Mouse (Mus musculus): ENCODE results near the gene Nbea. TPM values are rescaled to one million over a fixed set of nuclear protein-coding genes. Genes with fewer than 3 reads are reported as not detected.

Nbea gene
- 100 to 1,000 TPM; 214 to 219 TPM for total RNA-seq (2021)

GRCm38 (mm10) chr3:56183159-56184133 is at the start of gene Nbea:
TSS of gene Nbea (minus strand) at chr3:56183701.
- intact Hi-C loops (cut with DNase I): loop anchor here (10.0 kb wide), 3 partner anchors 171 to 291 kb away; no protein-coding TSS in a partner anchor
- DNase-seq (ENCODE audit: extremely low spot score in 1 of 2, low spot score in 2 of 2): peak; percentile 81 to 92

GRCm38 (mm10) chr3:56229283-56229682 is 45.8 kb upstream of the Nbea start:
- intact Hi-C loops (cut with DNase I): no loop called here
- no peak for DNase-seq (ENCODE audit: extremely low spot score in 1 of 2, low spot score in 2 of 2)

DNA sequence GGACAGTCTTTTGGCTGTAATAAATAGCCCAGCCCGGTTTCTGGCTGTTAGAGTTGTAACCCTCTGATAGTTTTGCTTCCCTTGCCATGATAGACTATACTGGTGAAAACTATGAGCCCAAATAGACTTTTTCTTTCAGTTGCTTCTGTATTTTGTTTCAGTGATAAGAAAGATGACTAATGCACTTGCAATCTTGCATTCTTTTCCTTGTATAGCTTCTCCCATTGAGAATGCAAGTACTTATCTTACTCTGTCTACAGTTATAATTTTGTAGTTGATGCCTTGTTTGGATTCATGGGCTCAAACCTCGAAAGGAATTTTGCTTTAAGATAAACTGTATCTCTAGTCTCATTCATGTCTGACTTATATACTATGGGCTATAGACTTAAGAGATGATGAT is 32.5 kb upstream of the Nbea start:
- DNase-seq (ENCODE audit: extremely low spot score in 1 of 2, low spot score in 2 of 2): no peak
- intact Hi-C loops (cut with DNase I): no loop called here

DNA sequence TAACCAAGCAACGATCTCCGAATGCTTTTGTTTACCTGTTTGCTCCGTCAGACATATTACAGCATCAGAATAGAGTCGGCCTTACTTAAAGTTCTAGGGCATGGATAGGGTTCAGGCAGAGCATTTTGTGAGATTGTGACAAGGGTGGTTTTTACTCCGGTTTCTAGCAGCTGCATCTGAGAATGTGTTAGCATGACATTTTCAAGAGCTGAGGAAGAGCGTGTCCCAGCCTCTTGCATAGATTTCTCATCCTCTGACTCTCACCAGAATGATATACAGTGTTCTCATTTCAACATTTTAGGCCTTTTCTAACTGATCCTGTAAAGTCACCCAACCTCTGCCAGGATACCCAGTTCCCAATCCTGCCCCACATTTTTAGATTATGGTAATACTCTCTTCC is 20.5 kb upstream of the Nbea start:
- no peak for DNase-seq (ENCODE audit: extremely low spot score in 1 of 2, low spot score in 2 of 2)
- intact Hi-C loops (cut with DNase I): no loop called here

GRCm38 (mm10) chr3:56188238-56188637 is 4.7 kb upstream of the Nbea start:
- intact Hi-C loops (cut with DNase I): loop anchor here (10.0 kb wide), 3 partner anchors 167 to 287 kb away; no protein-coding TSS in a partner anchor
- no peak for DNase-seq (ENCODE audit: extremely low spot score in 1 of 2, low spot score in 2 of 2)

GRCm38 (mm10) chr3:56187131-56187779 is 3.8 kb upstream of the Nbea start:
- intact Hi-C loops (cut with DNase I): loop anchor here (10.0 kb wide), 3 partner anchors 168 to 288 kb away; no protein-coding TSS in a partner anchor
- no peak for DNase-seq (ENCODE audit: extremely low spot score in 1 of 2, low spot score in 2 of 2)

DNA sequence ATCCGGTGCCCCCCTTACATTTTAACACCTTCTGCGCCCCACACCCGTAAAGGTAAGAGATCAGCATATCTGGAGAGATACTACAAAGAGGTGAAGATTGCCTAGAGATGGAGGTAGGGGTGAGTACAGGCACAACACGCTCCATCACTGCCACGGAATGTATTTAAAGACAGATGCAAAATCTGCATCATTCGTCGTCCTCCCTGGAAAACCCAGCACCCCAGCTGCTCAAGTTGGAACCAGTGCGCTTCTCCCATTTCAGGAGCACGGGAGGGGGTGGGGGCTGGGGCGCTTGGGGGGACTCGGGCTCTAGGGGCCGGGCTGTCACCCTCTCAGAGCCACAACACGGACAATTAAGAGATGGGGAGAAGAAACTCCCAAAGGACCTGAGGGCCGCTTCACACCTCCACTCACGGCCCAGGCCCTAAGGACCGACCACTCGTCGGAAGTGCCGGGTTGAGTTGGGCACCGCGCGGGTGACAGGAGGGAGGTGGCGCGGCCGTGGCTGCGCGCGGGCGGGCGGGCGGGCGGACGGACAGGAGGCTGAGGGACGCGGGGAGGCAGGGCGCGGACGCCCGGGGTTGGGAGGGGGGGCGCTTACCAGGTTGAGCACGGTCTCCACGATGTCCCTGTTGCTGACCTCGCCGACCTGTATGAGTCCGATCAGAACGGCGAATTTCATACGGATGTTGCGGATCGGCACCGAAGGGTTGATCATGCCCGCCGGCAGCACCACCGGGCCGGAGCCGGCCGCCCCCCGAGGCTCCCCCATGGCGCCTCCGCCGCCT is 936 bp downstream of the Nbea start:
- intact Hi-C loops (cut with DNase I): loop anchor here (10.0 kb wide), 3 partner anchors 172 to 292 kb away; no protein-coding TSS in a partner anchor
- peak in 1 of 2 experiments; percentile 50 for DNase-seq (ENCODE audit: extremely low spot score in 1 of 2, low spot score in 2 of 2)

DNA sequence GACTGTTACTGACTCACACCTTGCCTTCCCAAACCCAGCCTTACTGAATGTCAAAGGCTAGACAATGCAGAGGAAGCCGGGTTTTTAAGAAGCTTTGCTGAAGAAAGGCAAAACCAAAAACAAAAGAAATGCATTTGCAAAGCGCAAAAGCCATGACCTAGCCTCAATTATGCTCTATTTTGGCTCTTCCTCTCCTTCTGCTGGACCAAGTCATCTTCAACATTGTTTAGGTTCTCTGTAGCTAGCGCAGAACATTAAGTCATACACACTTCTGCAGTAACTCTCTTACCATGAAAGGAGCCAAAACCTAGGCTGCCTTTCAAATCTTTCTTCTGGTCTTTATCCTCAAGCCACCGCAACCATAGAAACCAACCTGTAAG is 1.5 kb downstream of the Nbea start:
- intact Hi-C loops (cut with DNase I): loop anchor here (10.0 kb wide), 3 partner anchors 173 to 293 kb away; no protein-coding TSS in a partner anchor
- DNase-seq (ENCODE audit: extremely low spot score in 1 of 2, low spot score in 2 of 2): peak in 1 of 2 experiments; percentile 26

GRCm38 (mm10) chr3:56181025-56181424 is 2.5 kb downstream of the Nbea start:
- peak in 1 of 2 experiments; percentile 49 for DNase-seq (ENCODE audit: extremely low spot score in 1 of 2, low spot score in 2 of 2)
- intact Hi-C loops (cut with DNase I): loop anchor here (10.0 kb wide), 3 partner anchors 174 to 294 kb away; no protein-coding TSS in a partner anchor

GRCm38 (mm10) chr3:56157864-56158263 is 25.6 kb downstream of the Nbea start:
- intact Hi-C loops (cut with DNase I): no loop called here
- no peak for DNase-seq (ENCODE audit: extremely low spot score in 1 of 2, low spot score in 2 of 2)

GRCm38 (mm10) chr3:56126674-56127073 is 56.8 kb downstream of the Nbea start:
- intact Hi-C loops (cut with DNase I): no loop called here
- DNase-seq (ENCODE audit: extremely low spot score in 1 of 2, low spot score in 2 of 2): no peak

DNA sequence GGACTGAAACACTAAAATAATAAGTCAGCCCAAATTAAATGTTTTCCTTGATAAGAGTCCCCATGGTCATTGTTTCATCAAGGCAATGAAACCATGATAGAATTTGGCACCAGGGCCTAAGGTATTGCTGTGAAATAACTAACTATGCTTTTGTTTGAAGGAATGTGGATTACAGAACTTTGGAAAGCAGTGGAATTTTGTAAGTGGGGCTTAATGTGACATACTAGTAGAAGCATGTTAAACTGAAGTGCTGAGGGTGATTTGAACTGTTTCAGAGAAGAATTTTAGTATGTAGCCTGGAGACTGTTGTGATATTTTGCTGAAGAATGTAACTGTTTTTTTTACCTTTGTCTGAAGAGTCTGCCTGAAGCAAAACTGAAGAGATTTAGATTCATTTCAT is 66.9 kb downstream of the Nbea start:
- intact Hi-C loops (cut with DNase I): no loop called here
- no peak for DNase-seq (ENCODE audit: extremely low spot score in 1 of 2, low spot score in 2 of 2)

DNA sequence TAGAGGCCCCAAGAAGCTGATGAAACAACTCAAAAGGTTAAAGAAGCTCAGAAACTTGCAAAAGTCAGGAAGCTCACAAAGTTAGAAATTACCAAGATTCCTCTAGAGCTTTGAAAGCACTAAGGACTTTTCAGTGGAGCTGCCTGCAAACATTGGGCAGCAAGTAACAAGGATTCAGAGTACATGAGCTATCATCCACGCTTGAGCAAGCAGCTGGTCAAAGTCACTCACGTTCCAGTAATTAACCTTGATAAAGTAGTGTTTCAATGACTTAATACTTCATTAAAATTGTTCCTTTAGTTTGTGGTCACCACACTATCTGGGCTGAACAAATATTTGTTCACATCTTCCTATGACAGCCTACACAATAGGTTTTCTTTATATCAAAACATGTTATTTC is 75.4 kb downstream of the Nbea start:
- no peak for DNase-seq (ENCODE audit: extremely low spot score in 1 of 2, low spot score in 2 of 2)
- intact Hi-C loops (cut with DNase I): no loop called here

GRCm38 (mm10) chr3:56097105-56097504 is 86.4 kb downstream of the Nbea start:
- DNase-seq (ENCODE audit: extremely low spot score in 1 of 2, low spot score in 2 of 2): no peak
- intact Hi-C loops (cut with DNase I): no loop called here

DNA sequence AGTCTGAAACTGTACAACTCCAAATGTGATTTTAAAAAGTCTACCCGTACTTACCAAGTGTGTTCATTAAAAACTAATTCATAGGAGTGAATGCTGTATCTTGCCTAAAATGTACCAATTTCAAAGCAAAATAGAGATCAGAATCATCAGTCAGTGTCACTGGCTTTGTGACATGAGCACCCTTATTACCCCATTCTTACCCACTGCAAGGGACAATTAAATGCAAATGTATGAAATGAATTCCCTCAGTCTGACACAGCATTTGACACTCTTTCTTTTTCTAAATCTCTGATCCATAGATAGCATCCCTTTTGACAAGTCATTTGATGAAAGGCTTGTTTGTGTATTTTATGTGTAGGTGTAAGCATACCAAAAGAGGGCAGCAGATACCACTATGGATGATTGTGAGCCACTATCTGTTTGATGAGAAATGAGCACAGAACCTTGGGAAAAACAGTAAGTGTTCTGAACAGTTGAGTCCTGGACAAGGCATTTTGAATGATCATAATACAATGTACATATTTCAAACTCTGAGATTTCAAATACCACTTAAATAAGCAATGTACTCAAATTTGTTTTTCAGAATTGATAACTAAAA is 104.4 kb downstream of the Nbea start:
- intact Hi-C loops (cut with DNase I): no loop called here
- peak in 1 of 2 experiments; percentile 19 for DNase-seq (ENCODE audit: extremely low spot score in 1 of 2, low spot score in 2 of 2)

DNA sequence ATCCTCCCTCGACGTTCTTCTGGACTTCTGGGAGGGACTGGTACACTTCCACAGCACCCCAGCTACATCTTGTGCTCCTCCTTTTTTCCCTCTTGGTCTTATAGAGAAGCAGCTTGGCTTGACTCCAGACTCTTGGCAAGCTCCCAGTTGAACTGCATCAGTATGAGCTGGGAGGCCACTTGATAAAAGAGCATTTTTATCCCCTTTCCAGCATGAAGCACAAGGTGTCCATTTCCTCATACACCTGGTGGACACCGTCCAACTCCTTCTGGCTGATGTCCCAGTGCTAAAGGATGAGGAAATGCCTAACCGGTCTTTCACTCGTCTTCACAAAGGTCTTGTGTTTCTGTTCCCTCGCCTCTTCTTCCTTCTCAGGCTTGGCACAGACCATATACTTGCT is 115.7 kb downstream of the Nbea start:
- DNase-seq (ENCODE audit: extremely low spot score in 1 of 2, low spot score in 2 of 2): peak in 1 of 2 experiments; percentile 29
- intact Hi-C loops (cut with DNase I): no loop called here

DNA sequence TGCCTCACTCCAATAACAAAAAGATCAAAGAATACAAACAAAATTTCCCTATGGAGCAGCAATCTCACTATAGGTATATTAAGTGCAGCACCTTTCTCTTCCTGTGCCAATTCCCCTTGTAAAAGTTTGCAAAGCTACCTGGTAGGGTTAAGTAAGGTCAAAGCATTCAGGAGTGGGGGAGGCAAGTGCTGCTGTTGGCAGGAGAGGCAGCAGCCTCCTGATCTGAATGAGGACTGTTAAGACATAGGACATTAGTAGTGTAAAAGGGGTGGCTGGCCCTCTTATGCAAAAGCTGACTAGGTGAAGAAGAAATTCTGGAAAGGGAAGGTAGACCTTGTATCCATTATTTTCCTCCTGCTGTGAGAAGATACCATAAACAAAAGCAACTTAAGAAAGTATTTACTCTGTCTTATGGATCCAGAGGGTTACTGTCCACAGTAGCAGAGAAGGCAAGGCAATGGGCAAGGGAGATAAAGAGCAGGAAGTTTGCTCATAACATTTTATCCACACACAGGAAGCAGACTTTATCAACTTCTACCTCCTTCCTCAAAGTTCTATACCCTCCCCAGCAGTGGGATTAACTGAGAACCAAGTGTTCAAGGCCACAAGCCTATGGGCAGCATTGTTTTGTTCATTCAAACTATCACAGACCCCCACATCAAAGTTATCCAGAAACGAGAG is 117.0 kb downstream of the Nbea start:
- intact Hi-C loops (cut with DNase I): no loop called here
- DNase-seq (ENCODE audit: extremely low spot score in 1 of 2, low spot score in 2 of 2): no peak

GRCm38 (mm10) chr3:56065234-56065633 is 118.3 kb downstream of the Nbea start:
- no peak for DNase-seq (ENCODE audit: extremely low spot score in 1 of 2, low spot score in 2 of 2)
- intact Hi-C loops (cut with DNase I): no loop called here
